Mouse (Mus musculus): ENCODE measurements around the gene Megf9.

GRCm38 (mm10) chr4:70481931-70482330 is 52.9 kb downstream of the Megf9 start:
- no peak for TF ChIP-seq POLR2A (IDR thresholded peaks at IDR 0.05; ENCODE audit: extremely low read depth, insufficient read depth, low read length)
- no peak for TF ChIP-seq CTCF (IDR thresholded peaks at IDR 0.05; ENCODE audit: low read depth, low read length)
